Mouse (Mus musculus) mouse embryonic stem cell (cell line): ENCODE results near the gene Polr3k.

Experiments used
- in situ Hi-C, 2 experiments: fragments of 300-500 bp; cut with MboI; formaldehyde crosslinking; loops; 1 replicate in 1 of 2; 3 replicates in 1 of 2; pipeline ENCODE4 v1.14.3; 2019 to 2020; ENCODE audit warnings: low sequenced_read_pairs in 2 of 2, low pct_unique_long_range_greater_than_20kb in 1 of 2, mixed read lengths in 1 of 2; ENCODE audit not compliant: unreplicated experiment in 1 of 2

The Polr3k gene

DNA sequence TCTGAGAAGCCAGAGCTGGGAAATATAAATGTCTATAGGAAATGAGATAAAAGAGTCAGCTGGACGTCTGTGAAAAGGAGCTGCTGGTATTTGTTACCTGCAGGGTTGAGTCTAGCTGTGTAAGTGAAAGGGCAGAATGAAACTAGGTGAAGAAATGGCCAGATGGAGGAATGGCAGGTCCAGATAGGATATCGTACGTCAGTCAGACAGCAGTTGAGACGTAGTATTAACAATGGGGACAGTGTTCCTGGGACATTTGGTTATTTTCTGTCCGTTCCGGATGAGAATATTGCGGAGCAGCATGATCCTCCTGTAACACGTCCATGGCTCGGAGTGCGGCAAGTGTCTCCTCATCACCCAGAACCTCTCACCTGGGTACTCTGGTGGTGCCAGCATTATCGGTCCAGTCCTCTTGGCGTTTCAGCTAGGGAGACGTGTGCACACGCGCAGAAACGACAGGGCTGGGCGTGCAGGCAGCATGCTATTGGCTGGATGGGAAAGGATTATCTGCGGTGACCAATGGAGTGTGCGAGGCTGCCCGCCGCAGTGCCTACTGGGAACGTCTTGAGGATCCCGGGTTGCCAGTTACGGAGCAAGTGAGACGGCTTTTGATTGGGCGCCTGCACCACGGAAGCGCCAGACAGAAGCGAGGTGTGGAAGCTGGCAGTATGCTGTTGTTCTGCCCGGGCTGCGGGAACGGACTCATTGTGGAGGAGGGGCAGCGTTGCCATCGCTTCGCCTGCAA is at the start of gene Polr3k:
Gene Polr3k (plus strand): TSS at position 547 of the 745 bp plus-strand sequence.
- in situ Hi-C loops, result loop anchor here in 1 of 2 experiments (10.0 kb wide), 1 partner anchor 139 kb away; no protein-coding TSS in a partner anchor

- in situ Hi-C loops, result no loop called here
These were observed 35.0 kb upstream of the Polr3k start for GRCm38 (mm10) chr2:181829032-181829650.

GRCm38 (mm10) chr2:181832745-181833144 is 31.4 kb upstream of the Polr3k start:
- in situ Hi-C loops, result no loop called here

DNA sequence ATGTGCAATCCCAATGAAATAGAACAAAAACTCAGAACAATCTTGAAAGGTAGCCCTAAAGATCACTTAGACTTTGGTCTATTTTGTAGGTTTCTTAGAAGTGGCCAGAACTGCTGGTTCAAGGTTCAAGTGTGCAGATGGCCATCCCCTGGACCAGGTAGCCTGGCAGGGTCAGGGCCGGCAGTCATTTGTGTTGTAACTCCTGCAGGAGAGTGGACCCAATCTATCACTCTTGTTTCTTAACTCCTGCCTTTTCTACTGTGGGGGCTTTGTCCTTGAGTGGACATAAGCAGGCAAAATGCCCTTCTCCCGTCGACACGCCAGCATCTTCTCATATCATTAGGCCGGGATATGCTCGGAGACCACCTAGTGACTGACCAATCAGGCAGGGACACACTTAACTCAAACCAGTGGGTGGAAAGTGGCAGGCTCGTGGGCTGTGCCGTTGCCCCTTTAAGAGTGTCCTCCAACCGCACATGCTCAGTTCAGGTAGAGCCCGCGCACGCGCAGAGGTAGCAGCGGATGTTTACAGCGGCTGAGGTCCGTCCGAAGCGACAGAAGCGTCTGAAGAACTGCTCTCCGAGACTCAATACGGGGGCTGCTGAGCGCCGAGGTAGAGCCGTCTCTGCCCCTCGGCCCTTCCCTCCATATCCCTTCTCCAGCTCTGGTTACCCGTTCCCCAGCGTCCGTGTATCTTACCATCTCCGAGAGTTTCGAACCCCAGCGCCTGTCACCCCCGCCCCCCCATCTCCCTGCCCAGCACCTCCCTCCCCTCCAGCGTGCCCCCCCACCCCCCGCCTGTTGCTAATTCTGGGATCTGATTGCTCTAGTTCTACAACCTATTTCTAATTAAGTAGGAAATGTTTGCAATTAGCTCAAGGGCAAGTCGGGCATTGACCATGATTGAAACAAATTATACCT is 26.5 kb upstream of the Polr3k start, which contains the start of gene Pcmtd2:
Gene Pcmtd2 (plus strand): TSS at position 483 of the 921 bp plus-strand sequence.
- in situ Hi-C loops, result no loop called here

- in situ Hi-C loops, result no loop called here
These were observed 25.9 kb upstream of the Polr3k start for GRCm38 (mm10) chr2:181838293-181838680.

DNA sequence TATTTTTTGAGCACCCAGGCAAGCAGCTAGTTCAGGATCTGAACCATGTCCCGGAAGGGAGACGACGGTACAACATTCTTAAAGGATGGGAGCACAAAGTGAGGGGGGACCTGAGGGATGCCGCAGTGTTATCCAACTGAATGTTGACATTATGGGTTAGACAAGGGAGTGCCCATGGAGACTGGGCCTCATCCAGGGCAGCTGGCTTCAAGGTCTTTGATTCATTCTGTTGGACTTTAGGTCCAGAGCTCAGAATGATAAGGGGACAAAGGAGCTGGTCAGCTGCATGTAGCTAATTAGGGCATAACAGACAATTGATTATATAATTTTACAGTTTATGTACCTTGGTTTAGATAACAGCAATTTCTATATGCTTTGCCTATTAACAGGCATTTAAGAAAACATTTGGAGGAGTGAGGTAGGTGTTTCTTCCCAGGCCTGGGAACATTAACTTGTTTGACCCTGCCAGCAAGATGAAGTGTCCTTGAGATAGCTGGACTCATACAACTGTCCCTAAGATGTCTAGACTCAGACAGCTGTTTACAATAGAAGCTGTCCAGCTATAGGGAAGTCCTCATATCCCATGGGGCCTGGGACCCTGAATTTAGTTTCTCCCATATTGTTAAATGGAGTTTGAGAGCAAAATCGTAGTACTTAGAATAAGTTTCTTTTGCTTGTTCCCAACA is 18.3 kb upstream of the Polr3k start:
- in situ Hi-C loops, result no loop called here

- in situ Hi-C loops, result loop anchor here in 1 of 2 experiments (10.0 kb wide), 1 partner anchor 140 kb away; no protein-coding TSS in a partner anchor
These were observed 361 bp downstream of the Polr3k start for GRCm38 (mm10) chr2:181864536-181864860.

DNA sequence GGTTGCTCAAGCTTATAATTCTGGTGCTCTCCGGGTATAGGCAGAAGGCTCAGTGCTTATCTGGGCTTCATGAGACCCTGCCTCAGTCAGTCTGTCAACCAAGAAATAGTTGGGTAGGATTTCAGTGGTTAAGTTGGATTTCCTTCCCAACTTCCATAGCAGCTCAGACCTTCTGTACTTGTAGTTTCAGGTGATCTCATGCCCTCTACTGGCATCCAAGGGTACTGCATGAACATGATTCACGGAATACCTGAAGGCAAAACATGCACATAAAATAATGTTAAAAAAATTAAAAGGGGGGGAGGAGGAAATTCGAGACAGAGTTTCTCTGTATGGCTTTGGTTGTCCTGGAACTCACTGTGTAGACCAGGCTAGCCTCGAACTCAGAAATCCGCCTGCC is 2.8 kb downstream of the Polr3k start:
- in situ Hi-C loops, result loop anchor here in 1 of 2 experiments (10.0 kb wide), 1 partner anchor 142 kb away; no protein-coding TSS in a partner anchor

- in situ Hi-C loops, result no loop called here
These were observed 6.9 kb downstream of the Polr3k start for GRCm38 (mm10) chr2:181871039-181871438.

GRCm38 (mm10) chr2:181878903-181879302 is 14.8 kb downstream of the Polr3k start:
- in situ Hi-C loops, result no loop called here

- in situ Hi-C loops, result no loop called here
These were observed 19.0 kb downstream of the Polr3k start for GRCm38 (mm10) chr2:181883022-181883749.

- in situ Hi-C loops, result no loop called here
These were observed 53.7 kb downstream of the Polr3k start for GRCm38 (mm10) chr2:181917861-181918260.

- in situ Hi-C loops, result no loop called here
These were observed 54.4 kb downstream of the Polr3k start for GRCm38 (mm10) chr2:181918501-181918900.
